Mouse (Mus musculus) c-Kit-positive CD71-negative TER-119-negative erythroid progenitor cells, embryonic 14.5 days (primary cell): ENCODE measurements at regions not wholly inside any gene's neighbourhood (a gene's known extent, or its start where the extent isn't known, plus 50 kb on each side); places are given as distances from the start of the nearest gene placed in this dataset.

Source experiments
- DNase-seq: peaks from one replicate; pipeline ENCODE4 v3.0.0-alpha.2; 2013; ENCODE audit warnings: low read depth

GRCm38 (mm10) chr13:36807961-36808360 lies 73.0 kb upstream of the Nrn1 start:
- no peak for DNase-seq

GRCm38 (mm10) chr13:36789360-36789759 lies 54.4 kb upstream of the Nrn1 start:
- DNase-seq = peak; percentile 26
